Mouse (Mus musculus): Measurements from ENCODE around the gene 1700003F12Rik.

Gene 1700003F12Rik

GRCm38 (mm10) chr2:154558264-154559039, 11.6 kb downstream of the 1700003F12Rik start, which contains the start of gene Necab3:
TSS of gene Necab3 (minus strand) at chr2:154558890.
- DNase-seq (ENCODE audit: low read depth, low spot score): peak; percentile 23
- H3K36me3 ChIP-seq (ENCODE audit: control insufficient read depth, insufficient read depth, low read length, poor library complexity, severe bottlenecking): no peaks in the 10 kb centered on the region
- no peaks in the 10 kb centered on the region for H3K27me3 ChIP-seq (ENCODE audit: control insufficient read depth, insufficient read depth, low read length, poor library complexity, severe bottlenecking)

GRCm38 (mm10) chr2:154563612-154564170, 16.8 kb downstream of the 1700003F12Rik start:
- Histone ChIP-seq H3K27me3 (ENCODE audit: control insufficient read depth, insufficient read depth, low read length, poor library complexity, severe bottlenecking) (no peaks in the 10 kb centered on the region), H3K36me3 (ENCODE audit: control insufficient read depth, insufficient read depth, low read length, poor library complexity, severe bottlenecking) (no peaks in the 10 kb centered on the region)
- no peak for DNase-seq (ENCODE audit: low read depth, low spot score)

GRCm38 (mm10) chr2:154565562-154565961, 18.7 kb downstream of the 1700003F12Rik start:
- Histone ChIP-seq H3K27me3 (ENCODE audit: control insufficient read depth, insufficient read depth, low read length, poor library complexity, severe bottlenecking) (no peaks in the 10 kb centered on the region), H3K36me3 (ENCODE audit: control insufficient read depth, insufficient read depth, low read length, poor library complexity, severe bottlenecking) (no peaks in the 10 kb centered on the region)
- no peak for DNase-seq (ENCODE audit: low read depth, low spot score)

- Histone ChIP-seq H3K27me3 (ENCODE audit: control insufficient read depth, insufficient read depth, low read length, poor library complexity, severe bottlenecking) (no peaks in the 10 kb centered on the region), H3K36me3 (ENCODE audit: control insufficient read depth, insufficient read depth, low read length, poor library complexity, severe bottlenecking) (no peaks in the 10 kb centered on the region)
- DNase-seq (ENCODE audit: low read depth, low spot score): no peak
Observed at GRCm38 (mm10) chr2:154566641-154567040, 19.8 kb downstream of the 1700003F12Rik start.

- DNase-seq (ENCODE audit: low read depth, low spot score): no peak
- Histone ChIP-seq H3K27me3 (ENCODE audit: control insufficient read depth, insufficient read depth, low read length, poor library complexity, severe bottlenecking) (no peaks in the 10 kb centered on the region), H3K36me3 (ENCODE audit: control insufficient read depth, insufficient read depth, low read length, poor library complexity, severe bottlenecking) (no peaks in the 10 kb centered on the region)
Observed at GRCm38 (mm10) chr2:154567766-154568165, 20.9 kb downstream of the 1700003F12Rik start.

GRCm38 (mm10) chr2:154568329-154569070, 21.6 kb downstream of the 1700003F12Rik start:
- Histone ChIP-seq H3K27me3 (ENCODE audit: control insufficient read depth, insufficient read depth, low read length, poor library complexity, severe bottlenecking) (no peaks in the 10 kb centered on the region), H3K36me3 (ENCODE audit: control insufficient read depth, insufficient read depth, low read length, poor library complexity, severe bottlenecking) (no peaks in the 10 kb centered on the region)
- no peak for DNase-seq (ENCODE audit: low read depth, low spot score)

GRCm38 (mm10) chr2:154569071-154569748, 22.3 kb downstream of the 1700003F12Rik start:
- no peaks in the 10 kb centered on the region for H3K36me3 ChIP-seq (ENCODE audit: control insufficient read depth, insufficient read depth, low read length, poor library complexity, severe bottlenecking)
- H3K27me3 ChIP-seq (ENCODE audit: control insufficient read depth, insufficient read depth, low read length, poor library complexity, severe bottlenecking): no peaks in the 10 kb centered on the region
- DNase-seq (ENCODE audit: low read depth, low spot score): peak; percentile 64

- peak; percentile 96 for DNase-seq (ENCODE audit: low read depth, low spot score)
- H3K36me3 ChIP-seq (ENCODE audit: control insufficient read depth, insufficient read depth, low read length, poor library complexity, severe bottlenecking): no peaks in the 10 kb centered on the region
- H3K27me3 ChIP-seq (ENCODE audit: control insufficient read depth, insufficient read depth, low read length, poor library complexity, severe bottlenecking): no peaks in the 10 kb centered on the region
Observed at GRCm38 (mm10) chr2:154569836-154570286, 23.0 kb downstream of the 1700003F12Rik start, which contains the start of gene E2f1. TSS of gene E2f1 (minus strand) at chr2:154569892.

- no peaks in the 10 kb centered on the region for H3K27me3 ChIP-seq (ENCODE audit: control insufficient read depth, insufficient read depth, low read length, poor library complexity, severe bottlenecking)
- DNase-seq (ENCODE audit: low read depth, low spot score): no peak
- H3K36me3 ChIP-seq (ENCODE audit: control insufficient read depth, insufficient read depth, low read length, poor library complexity, severe bottlenecking): no peaks in the 10 kb centered on the region
Observed at GRCm38 (mm10) chr2:154570666-154571065, 23.8 kb downstream of the 1700003F12Rik start.

GRCm38 (mm10) chr2:154571266-154571665, 24.4 kb downstream of the 1700003F12Rik start:
- DNase-seq (ENCODE audit: low read depth, low spot score): no peak
- no peaks in the 10 kb centered on the region for H3K36me3 ChIP-seq (ENCODE audit: control insufficient read depth, insufficient read depth, low read length, poor library complexity, severe bottlenecking)
- H3K27me3 ChIP-seq (ENCODE audit: control insufficient read depth, insufficient read depth, low read length, poor library complexity, severe bottlenecking): no peaks in the 10 kb centered on the region

GRCm38 (mm10) chr2:154571976-154572375, 25.1 kb downstream of the 1700003F12Rik start:
- no peak for DNase-seq (ENCODE audit: low read depth, low spot score)

GRCm38 (mm10) chr2:154572996-154573395, 26.1 kb downstream of the 1700003F12Rik start:
- Histone ChIP-seq H3K27me3 (ENCODE audit: control insufficient read depth, insufficient read depth, low read length, poor library complexity, severe bottlenecking) (no peaks in the 10 kb centered on the region), H3K36me3 (ENCODE audit: control insufficient read depth, insufficient read depth, low read length, poor library complexity, severe bottlenecking) (no peaks in the 10 kb centered on the region)

More at GRCm38 (mm10) chr2:154571976-154572375, 25.1 kb downstream of the 1700003F12Rik start:
- Histone ChIP-seq H3K36me3 (ENCODE audit: control insufficient read depth, insufficient read depth, low read length, poor library complexity, severe bottlenecking) (no peaks in the 10 kb centered on the region), H3K27me3 (ENCODE audit: control insufficient read depth, insufficient read depth, low read length, poor library complexity, severe bottlenecking) (no peaks in the 10 kb centered on the region)

GRCm38 (mm10) chr2:154574271-154574670, 27.4 kb downstream of the 1700003F12Rik start:
- peak; percentile 75 for DNase-seq (ENCODE audit: low read depth, low spot score)
- H3K36me3 ChIP-seq (ENCODE audit: control insufficient read depth, insufficient read depth, low read length, poor library complexity, severe bottlenecking): no peaks in the 10 kb centered on the region
- no peaks in the 10 kb centered on the region for H3K27me3 ChIP-seq (ENCODE audit: control insufficient read depth, insufficient read depth, low read length, poor library complexity, severe bottlenecking)

More at GRCm38 (mm10) chr2:154572996-154573395, 26.1 kb downstream of the 1700003F12Rik start:
- no peak for DNase-seq (ENCODE audit: low read depth, low spot score)

Measured in splenic B cell, adult 2 months (primary cell).